Mouse (Mus musculus) heart, embryonic 14.5 days (tissue): Measurements from ENCODE around the gene Elmod3. TPM values are rescaled to one million over a fixed set of nuclear protein-coding genes. Genes with fewer than 3 reads are reported as not detected.

Experiments used
- ATAC-seq: fragments of 200-750 bp; cut with Nextera tagmentation; 2 replicates; pipeline ENCODE4 v1.8.0; 2017; ENCODE audit warnings: low read depth, moderate TSS enrichment; ENCODE audit not compliant: insufficient number of reproducible peaks, insufficient read depth, low FRiP score
- H3K27ac ChIP-seq, 2 experiments: fragments of 200-500 bp in 1 of 2; fragments of 300-500 bp in 1 of 2; sonication (generic) in 1 of 2; replicated peaks in 1 of 2; 2 replicates each; pipeline ENCODE4 v1.5.1; 2012 to 2014; ENCODE audit warnings: low read depth in 2 of 2, low read length in 2 of 2, control low read depth in 1 of 2, mild to moderate bottlenecking in 1 of 2, mixed read lengths in 1 of 2; ENCODE audit not compliant: control insufficient read depth in 1 of 2, insufficient read depth in 1 of 2
- H3K27me3 ChIP-seq: fragments of 300-500 bp; sonication (generic); 2 replicates; pipeline ENCODE4 v1.6.1; 2014; ENCODE audit warnings: mild to moderate bottlenecking, low read length, control low read depth; ENCODE audit not compliant: control insufficient read depth, insufficient read depth
- H3K36me3 ChIP-seq: fragments of 300-500 bp; sonication (generic); 2 replicates; pipeline ENCODE4 v1.6.1; 2014; ENCODE audit warnings: mild to moderate bottlenecking, control low read depth, low read length, mixed read lengths; ENCODE audit not compliant: control insufficient read depth, insufficient read depth
- H3K4me1 ChIP-seq, 2 experiments: fragments of 200-500 bp in 1 of 2; fragments of 300-500 bp in 1 of 2; sonication (generic) in 1 of 2; 2 replicates each; pipeline ENCODE4 v1.6.1; 2012 to 2014; ENCODE audit warnings: low read length in 2 of 2, control low read depth in 1 of 2, mixed read lengths in 1 of 2; ENCODE audit not compliant: control insufficient read depth in 2 of 2, insufficient read depth in 2 of 2
- H3K4me2 ChIP-seq: fragments of 300-500 bp; sonication (generic); 2 replicates; pipeline ENCODE4 v1.6.1; 2014; ENCODE audit warnings: mild to moderate bottlenecking, low read length
- H3K4me3 ChIP-seq, 2 experiments: fragments of 200-500 bp in 1 of 2; fragments of 300-500 bp in 1 of 2; sonication (generic) in 1 of 2; 2 replicates each; pipeline ENCODE4 v1.5.1; 2012 to 2014; ENCODE audit warnings: low read length in 2 of 2, mild to moderate bottlenecking in 2 of 2, control low read depth in 1 of 2, low read depth in 1 of 2, moderate library complexity in 1 of 2; ENCODE audit not compliant: control insufficient read depth in 1 of 2, insufficient read depth in 1 of 2
- H3K9ac ChIP-seq: fragments of 300-500 bp; sonication (generic); 2 replicates; pipeline ENCODE4 v1.6.1; 2014; ENCODE audit warnings: mild to moderate bottlenecking, low read length
- H3K9me3 ChIP-seq: fragments of 300-500 bp; sonication (generic); 2 replicates; pipeline ENCODE4 v1.6.1; 2016; ENCODE audit warnings: low read length, control low read depth; ENCODE audit not compliant: control insufficient read depth
- WGBS: fragments of 180-500 bp; shearing (Covaris S2); extraction: QIAGEN DNeasy Blood & Tissue Kit; methylation state at CpG from one replicate; pipeline ENCODE4 v1.1.7; 2014; 5-methylcytosine and 5-hydroxymethylcytosine counted together
- polyA plus RNA-seq: library from polyadenylated mRNA; unstranded; fragments of >200 nt; fragmentation: Nextera tagmentation; extraction: Ambion mirVana; gene quantifications from 2 replicates; pipeline ENCODE4 v1.2.1, GENCODE M21; 2014

The Elmod3 gene
- polyA plus RNA-seq, 1 experiment from 2014 or later: 16.3 TPM

- Histone ChIP-seq H3K36me3 (peaks cover 33% of the 10 kb centered on the region; the same call in 1 of the 2 replicates), H3K4me3 (no peak overlapping the region), H3K4me1 (no peaks in the 10 kb centered on the region), H3K27ac (no peak overlapping the region), H3K4me2 (no peak overlapping the region), H3K27me3 (no peaks in the 10 kb centered on the region), H3K9ac (no peak overlapping the region), H3K9me3 (no peaks in the 10 kb centered on the region)
- WGBS: 77% methylated on average over 4 of the region's 4 CpGs
- ATAC-seq: no peak
Measured at GRCm38 (mm10) chr6:72583211-72583839, 14.9 kb downstream of the Elmod3 start.

- Histone ChIP-seq H3K9ac (no peak overlapping the region), H3K9me3 (no peaks in the 10 kb centered on the region), H3K36me3 (peaks cover 23% of the 10 kb centered on the region; the same call in 1 of the 2 replicates), H3K27me3 (no peaks in the 10 kb centered on the region), H3K4me1 (no peaks in the 10 kb centered on the region), H3K27ac (no peak overlapping the region), H3K4me2 (no peak overlapping the region), H3K4me3 (no peak overlapping the region)
- 77% methylated on average over 11 of the region's 11 CpGs for WGBS
- no peak for ATAC-seq
Measured at GRCm38 (mm10) chr6:72581625-72582382, 16.4 kb downstream of the Elmod3 start.

DNA sequence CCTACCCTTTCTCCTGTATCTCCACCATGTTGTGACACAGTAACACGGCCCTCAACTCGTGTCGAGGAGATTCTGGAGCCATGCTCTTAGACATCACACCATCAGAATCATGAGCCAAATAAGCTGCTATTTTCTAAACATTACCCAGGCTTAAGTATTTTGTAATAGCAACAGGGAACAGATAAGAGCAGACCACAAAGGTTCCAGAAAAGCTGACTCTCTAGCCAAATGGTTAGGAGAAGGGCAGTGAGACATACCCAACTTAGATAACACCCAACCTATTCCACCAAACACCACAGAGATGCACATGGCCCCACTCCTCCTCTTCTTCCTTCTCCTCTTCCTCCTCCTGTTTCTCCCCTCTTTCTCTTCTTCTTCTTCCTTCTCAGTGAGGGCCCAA lies 22.2 kb downstream of the Elmod3 start:
- Histone ChIP-seq H3K4me2 (no peak overlapping the region), H3K4me1 (no peaks in the 10 kb centered on the region), H3K9ac (no peak overlapping the region), H3K36me3 (peaks cover 48% of the 10 kb centered on the region; the same call in 1 of the 2 replicates), H3K27ac (no peak overlapping the region), H3K9me3 (no peaks in the 10 kb centered on the region), H3K4me3 (no peak overlapping the region), H3K27me3 (no peaks in the 10 kb centered on the region)
- WGBS: 80% methylated on average over 3 of the region's 3 CpGs
- ATAC-seq: no peak

GRCm38 (mm10) chr6:72571826-72572225 lies 26.4 kb downstream of the Elmod3 start:
- no peak overlapping the region for H3K4me3 ChIP-seq
- H3K9ac ChIP-seq: no peak overlapping the region
- no peaks in the 10 kb centered on the region for H3K4me1 ChIP-seq
- no peak overlapping the region for H3K27ac ChIP-seq
- H3K4me2 ChIP-seq: no peak overlapping the region
- ATAC-seq: no peak
- H3K36me3 ChIP-seq: peaks cover 41% of the 10 kb centered on the region; the same call in 1 of the 2 replicates
- no peaks in the 10 kb centered on the region for H3K9me3 ChIP-seq
- H3K27me3 ChIP-seq: no peaks in the 10 kb centered on the region
- WGBS: 29% methylated on average over 3 of the region's 3 CpGs

- Histone ChIP-seq H3K9me3 (no peaks in the 10 kb centered on the region), H3K4me1 (0 out of 4 replicates have a peak, but pooled peaks cover 0 to 4% of the 10 kb centered on the region in 2 experiments), H3K4me2 (no peak overlapping the region), H3K4me3 (no peak overlapping the region), H3K36me3 (peaks cover 39% of the 10 kb centered on the region; the same call in 1 of the 2 replicates), H3K9ac (no peak overlapping the region), H3K27me3 (no peaks in the 10 kb centered on the region), H3K27ac (no peak overlapping the region)
- WGBS: 82% methylated on average over 10 of the region's 10 CpGs
- no peak for ATAC-seq
Measured at GRCm38 (mm10) chr6:72570644-72571397, 27.4 kb downstream of the Elmod3 start.

- 0 out of 4 replicates have a peak, but pooled peaks cover 0 to 4% of the 10 kb centered on the region in 2 experiments for H3K4me1 ChIP-seq
- no peak overlapping the region for H3K27ac ChIP-seq
- H3K4me2 ChIP-seq: no peak overlapping the region
- no peak overlapping the region for H3K4me3 ChIP-seq
- no peak overlapping the region for H3K9ac ChIP-seq
- 83% methylated on average over 10 of the region's 10 CpGs for WGBS
- peaks cover 22% of the 10 kb centered on the region; the same call in 1 of the 2 replicates for H3K36me3 ChIP-seq
- H3K27me3 ChIP-seq: no peaks in the 10 kb centered on the region
- ATAC-seq: no peak
- no peaks in the 10 kb centered on the region for H3K9me3 ChIP-seq
Measured at GRCm38 (mm10) chr6:72568736-72569135, 29.5 kb downstream of the Elmod3 start.

- Histone ChIP-seq H3K4me3 (no peak overlapping the region), H3K9me3 (no peaks in the 10 kb centered on the region), H3K9ac (no peak overlapping the region), H3K27ac (no peak overlapping the region), H3K27me3 (no peaks in the 10 kb centered on the region), H3K36me3 (peaks cover 12% of the 10 kb centered on the region; the same call in 1 of the 2 replicates), H3K4me2 (no peak overlapping the region), H3K4me1 (peaks cover 2 to 11% of the 10 kb centered on the region in 2 experiments; a peak in 3 of 4 replicates)
- 83% methylated on average over 5 of the region's 5 CpGs for WGBS
- ATAC-seq: no peak
Measured at GRCm38 (mm10) chr6:72567508-72567907, 30.7 kb downstream of the Elmod3 start.
